Mouse (Mus musculus): ENCODE results near the gene Wnt5b.

GRCm38 (mm10) chr6:119477686-119478310 lies 66.3 kb downstream of the Wnt5b start:
- no peak for TF ChIP-seq CTCF (IDR thresholded peaks at IDR 0.05; ENCODE audit: low read depth)
- no peak for TF ChIP-seq EP300 (IDR thresholded peaks at IDR 0.05; ENCODE audit: low read depth)

Measured in liver, embryonic 14.5 days (tissue).